In the genomic region with DNA sequence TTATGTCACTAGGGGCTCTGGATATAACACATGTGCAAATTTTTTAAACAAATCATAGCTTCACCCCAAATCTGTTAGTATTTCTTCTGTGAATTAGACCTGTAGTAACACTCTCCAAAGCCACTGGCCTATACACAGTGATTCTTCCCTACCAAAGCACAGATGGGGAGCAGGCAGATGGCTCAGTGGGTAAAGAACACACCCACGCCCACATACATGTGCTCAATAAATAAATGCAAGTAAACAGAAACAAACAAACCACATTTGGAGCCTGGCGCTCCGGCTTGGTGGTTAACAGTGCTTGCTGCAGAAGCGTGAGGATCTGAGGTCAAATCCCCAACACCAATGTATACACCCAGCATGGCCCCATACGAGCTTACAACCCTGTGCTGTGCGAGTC, we compare ENCODE assay signal across 15 mouse cellular contexts.
"Had no signal": no experiment of that assay in that cellular context is flagged by ENCODE, and none has a peak within 500 bp of the region (broad histone marks: within the 10 kb centered on the region; RNA-seq: fewer than 3 reads in every experiment).

No protein-coding gene starts in this region.

- H3K9ac ChIP-seq: neural tube, embryonic 15.5 days; stomach, embryonic 15.5 days had no signal

- H3K4me2 ChIP-seq: neural tube, embryonic 15.5 days; stomach, embryonic 15.5 days had no signal

- H3K27ac ChIP-seq: neural tube, embryonic 15.5 days; stomach, embryonic 15.5 days; stomach, postnatal 0 days had no signal

- DNase-seq: retina, postnatal 1 day; right cerebral cortex, adult 18-20 months; right cerebral cortex, postnatal 14 days; right cerebral cortex, postnatal 25 days; right cerebral cortex, postnatal 4 days; spleen, adult 18-20 months; thymus, adult 18-20 months; thymus, adult 2 months; thymus, postnatal 14 days; thymus, postnatal 25 days; thymus, postnatal 36 days; thymus, postnatal 4 days had no signal

- H3K9me3 ChIP-seq: neural tube, embryonic 15.5 days; stomach, embryonic 15.5 days had no signal

- H3K4me1 ChIP-seq: neural tube, embryonic 15.5 days had no signal

- H3K4me3 ChIP-seq: neural tube, embryonic 15.5 days; stomach, embryonic 15.5 days had no signal

- H3K27me3 ChIP-seq: neural tube, embryonic 15.5 days; stomach, embryonic 15.5 days had no signal
